Mouse (Mus musculus): Measurements from ENCODE around the gene Ptcd1. TPM values are rescaled to one million over a fixed set of nuclear protein-coding genes. Genes with fewer than 3 reads are reported as not detected.

The Ptcd1 gene
- polyA plus RNA-seq, 1 experiment, result 8.4 TPM

DNA sequence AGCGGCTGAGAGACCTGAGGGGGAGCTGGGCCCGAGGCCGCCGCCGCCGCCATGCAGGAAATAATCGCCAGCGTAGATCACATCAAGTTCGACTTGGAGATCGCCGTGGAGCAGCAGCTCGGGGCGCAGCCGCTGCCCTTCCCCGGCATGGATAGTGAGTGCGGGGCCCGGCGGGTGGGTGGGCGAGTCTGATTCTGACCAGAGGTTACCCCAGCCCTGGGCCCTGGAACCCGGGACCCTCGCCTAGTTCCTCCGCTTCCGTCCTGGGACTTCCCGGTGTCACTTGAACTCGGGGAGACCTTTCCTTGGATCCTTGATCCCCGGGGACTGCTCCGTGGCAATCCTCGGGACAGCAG, 376 bp upstream of the Ptcd1 start:
- no peaks in the 10 kb centered on the region for H3K27me3 ChIP-seq (ENCODE audit: control insufficient read depth, insufficient read depth, low read length)
- DNase-seq (ENCODE audit: low read depth in 1 of 2, low spot score in 2 of 2), result no peak
- peak overlapping the region; percentile 84 for H3K4me3 ChIP-seq (ENCODE audit: extremely low read depth, insufficient read depth, insufficient read length)
- peaks cover 10% of the 10 kb centered on the region for H3K36me3 ChIP-seq (ENCODE audit: control insufficient read depth, insufficient read depth, low read length)
- peaks cover 9% of the 10 kb centered on the region; the same call in 1 of the 2 replicates for H3K4me1 ChIP-seq (ENCODE audit: control insufficient read depth, insufficient read depth, insufficient read length)
- TF ChIP-seq POLR2A (IDR thresholded peaks at IDR 0.05; ENCODE audit: low read depth, low read length) (no peak), CTCF (IDR thresholded peaks at IDR 0.05; ENCODE audit: extremely low read depth, insufficient read depth, insufficient read length, insufficient replicate concordance) (no peak)
- H3K27ac ChIP-seq (ENCODE audit: insufficient read depth, low read length), result peak overlapping the region; percentile 70
- WGBS, result under 1% methylated on average over 28 of the region's 28 CpGs

DNA sequence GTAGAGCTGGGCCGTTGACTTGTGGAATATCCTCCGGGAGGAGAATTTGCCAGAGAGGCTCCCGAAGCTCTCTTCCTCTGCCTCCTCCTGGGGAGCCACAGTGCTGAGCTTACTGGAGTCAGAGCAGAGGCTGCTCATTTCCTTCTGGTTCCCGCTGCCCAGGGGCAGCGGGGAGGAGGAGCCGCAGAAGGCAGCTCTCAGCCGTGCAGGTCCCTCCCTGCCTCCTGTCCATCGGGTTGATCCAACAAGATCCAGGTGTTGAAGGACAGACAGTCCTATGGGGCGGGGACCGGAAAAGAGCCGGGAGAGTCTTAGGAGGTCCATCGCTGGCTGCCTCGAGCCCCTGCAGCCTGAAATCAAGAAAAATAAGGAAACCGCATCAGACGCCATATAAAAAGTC, 1.7 kb downstream of the Ptcd1 start:
- DNase-seq (ENCODE audit: low read depth in 1 of 2, low spot score in 2 of 2), result no peak
- WGBS, result 89% methylated on average over 15 of the region's 15 CpGs
- no peak for TF ChIP-seq POLR2A (IDR thresholded peaks at IDR 0.05; ENCODE audit: low read depth, low read length)
- TF ChIP-seq CTCF (IDR thresholded peaks at IDR 0.05; ENCODE audit: extremely low read depth, insufficient read depth, insufficient read length, insufficient replicate concordance), result no peak
- Histone ChIP-seq H3K36me3 (ENCODE audit: control insufficient read depth, insufficient read depth, low read length) (peaks cover 12% of the 10 kb centered on the region), H3K4me3 (ENCODE audit: extremely low read depth, insufficient read depth, insufficient read length) (no peak overlapping the region), H3K27ac (ENCODE audit: insufficient read depth, low read length) (no peak overlapping the region), H3K27me3 (ENCODE audit: control insufficient read depth, insufficient read depth, low read length) (no peaks in the 10 kb centered on the region), H3K4me1 (ENCODE audit: control insufficient read depth, insufficient read depth, insufficient read length) (peaks cover 9% of the 10 kb centered on the region; the same call in 1 of the 2 replicates)

DNA sequence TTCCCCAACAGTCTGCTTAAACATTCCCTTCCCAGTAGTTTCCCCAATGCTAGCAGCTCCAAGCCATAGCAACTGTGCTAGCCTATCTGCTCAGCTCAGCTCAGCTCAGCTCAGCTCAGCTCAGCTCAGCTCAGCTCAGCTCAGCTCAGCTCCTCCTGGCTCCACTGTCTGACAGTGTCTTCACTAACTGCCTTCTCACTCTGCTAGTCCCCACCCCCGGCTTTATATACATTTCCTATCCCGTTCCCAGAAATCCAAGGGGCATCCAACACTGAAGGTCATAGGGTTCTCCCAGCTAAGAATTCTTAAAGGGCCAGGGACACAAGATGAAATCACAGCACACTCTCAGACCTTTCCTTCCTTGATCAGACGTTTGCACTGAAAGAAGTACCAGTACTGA, 2.2 kb downstream of the Ptcd1 start:
- WGBS, result 87% methylated on average over 3 of the region's 3 CpGs
- H3K4me1 ChIP-seq (ENCODE audit: control insufficient read depth, insufficient read depth, insufficient read length), result peaks cover 9% of the 10 kb centered on the region; the same call in 1 of the 2 replicates
- H3K36me3 ChIP-seq (ENCODE audit: control insufficient read depth, insufficient read depth, low read length), result peaks cover 14% of the 10 kb centered on the region
- no peaks in the 10 kb centered on the region for H3K27me3 ChIP-seq (ENCODE audit: control insufficient read depth, insufficient read depth, low read length)
- H3K4me3 ChIP-seq (ENCODE audit: extremely low read depth, insufficient read depth, insufficient read length), result no peak overlapping the region
- no peak for DNase-seq (ENCODE audit: low read depth in 1 of 2, low spot score in 2 of 2)
- H3K27ac ChIP-seq (ENCODE audit: insufficient read depth, low read length), result no peak overlapping the region
- TF ChIP-seq CTCF (IDR thresholded peaks at IDR 0.05; ENCODE audit: extremely low read depth, insufficient read depth, insufficient read length, insufficient replicate concordance) (no peak), POLR2A (IDR thresholded peaks at IDR 0.05; ENCODE audit: low read depth, low read length) (no peak)

DNA sequence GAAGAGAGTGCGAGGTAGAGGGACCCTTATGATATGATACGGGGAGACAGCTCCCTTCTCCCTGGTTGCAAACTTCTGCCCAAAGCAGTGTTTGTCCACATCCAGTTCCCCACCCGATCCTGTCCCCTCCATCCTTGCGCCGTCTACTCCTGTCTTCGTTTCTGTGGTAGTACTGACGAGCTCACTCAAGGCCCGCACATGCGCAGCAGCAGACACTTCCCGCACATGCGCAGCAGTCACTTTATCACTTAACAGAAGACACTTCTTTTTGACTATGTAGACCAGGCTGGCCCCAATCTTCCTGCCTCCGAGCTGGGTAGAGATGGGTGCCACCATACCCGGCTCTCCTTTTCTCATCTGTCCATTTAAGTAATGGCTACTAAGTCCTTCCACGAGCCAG, 5.5 kb downstream of the Ptcd1 start:
- Histone ChIP-seq H3K27ac (ENCODE audit: insufficient read depth, low read length) (no peak overlapping the region), H3K27me3 (ENCODE audit: control insufficient read depth, insufficient read depth, low read length) (no peaks in the 10 kb centered on the region), H3K4me1 (ENCODE audit: control insufficient read depth, insufficient read depth, insufficient read length) (peaks cover 5% of the 10 kb centered on the region; the same call in 1 of the 2 replicates), H3K4me3 (ENCODE audit: extremely low read depth, insufficient read depth, insufficient read length) (no peak overlapping the region), H3K36me3 (ENCODE audit: control insufficient read depth, insufficient read depth, low read length) (peaks cover 30% of the 10 kb centered on the region)
- no peak for DNase-seq (ENCODE audit: low read depth in 1 of 2, low spot score in 2 of 2)
- TF ChIP-seq CTCF (IDR thresholded peaks at IDR 0.05; ENCODE audit: extremely low read depth, insufficient read depth, insufficient read length, insufficient replicate concordance), result no peak
- WGBS, result 96% methylated on average over 14 of the region's 14 CpGs

DNA sequence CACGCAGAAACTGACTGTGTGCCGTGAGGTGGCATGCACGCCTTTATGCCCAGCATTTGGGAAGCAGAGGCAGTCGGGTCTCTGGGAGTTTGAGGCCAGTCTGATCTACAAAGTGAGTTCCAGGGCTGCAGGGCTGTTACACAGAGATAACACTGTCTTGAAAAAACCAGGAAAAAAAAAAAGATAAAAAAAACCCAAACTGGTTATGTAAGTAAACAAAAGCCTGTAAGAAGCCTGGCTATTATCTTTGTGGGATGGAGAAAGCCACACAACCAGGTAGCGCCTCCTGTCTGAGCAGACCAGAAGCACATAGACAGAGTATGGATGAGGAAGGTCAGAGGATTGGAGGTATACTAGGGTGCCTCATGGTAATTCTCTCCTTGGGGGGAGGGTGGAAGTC, 14.2 kb downstream of the Ptcd1 start:
- no peak overlapping the region for H3K4me3 ChIP-seq (ENCODE audit: extremely low read depth, insufficient read depth, insufficient read length)
- WGBS, result 87% methylated on average over 5 of the region's 5 CpGs

DNA sequence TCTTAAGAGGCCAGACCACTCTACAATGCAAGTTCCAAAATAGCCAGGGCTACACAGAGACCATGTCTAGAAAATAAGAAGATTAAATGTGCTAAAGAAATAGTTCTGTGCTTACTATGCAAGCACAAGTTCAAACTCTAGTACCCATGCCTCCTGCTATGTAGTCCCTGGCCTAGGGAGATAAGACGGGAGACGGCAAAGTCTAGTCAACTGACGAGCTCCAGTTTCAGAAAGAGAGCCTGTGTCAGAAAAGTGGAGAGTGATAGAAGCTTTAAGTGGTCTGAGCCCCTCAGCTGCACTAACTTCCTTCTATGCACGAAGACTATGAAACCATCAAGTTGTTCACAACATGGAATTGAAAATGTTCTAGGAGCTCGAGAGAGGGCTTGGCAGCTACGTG, 17.6 kb downstream of the Ptcd1 start:
- H3K27ac ChIP-seq (ENCODE audit: insufficient read depth, low read length), result no peak overlapping the region
- no peak overlapping the region for H3K4me3 ChIP-seq (ENCODE audit: extremely low read depth, insufficient read depth, insufficient read length)
- H3K4me1 ChIP-seq (ENCODE audit: control insufficient read depth, insufficient read depth, insufficient read length), result no peaks in the 10 kb centered on the region
- no peak for TF ChIP-seq CTCF (IDR thresholded peaks at IDR 0.05; ENCODE audit: extremely low read depth, insufficient read depth, insufficient read length, insufficient replicate concordance)
- no peak for TF ChIP-seq POLR2A (IDR thresholded peaks at IDR 0.05; ENCODE audit: low read depth, low read length)
- no peaks in the 10 kb centered on the region for H3K27me3 ChIP-seq (ENCODE audit: control insufficient read depth, insufficient read depth, low read length)
- 86% methylated on average over 6 of the region's 6 CpGs for WGBS
- H3K36me3 ChIP-seq (ENCODE audit: control insufficient read depth, insufficient read depth, low read length), result peaks cover 62% of the 10 kb centered on the region
- no peak for DNase-seq (ENCODE audit: low read depth in 1 of 2, low spot score in 2 of 2)

More for the DNA sequence above, 14.2 kb downstream of the Ptcd1 start:
- Histone ChIP-seq H3K4me1 (ENCODE audit: control insufficient read depth, insufficient read depth, insufficient read length) (no peaks in the 10 kb centered on the region), H3K27ac (ENCODE audit: insufficient read depth, low read length) (no peak overlapping the region), H3K27me3 (ENCODE audit: control insufficient read depth, insufficient read depth, low read length) (no peaks in the 10 kb centered on the region), H3K36me3 (ENCODE audit: control insufficient read depth, insufficient read depth, low read length) (peaks cover 57% of the 10 kb centered on the region)
- TF ChIP-seq POLR2A (IDR thresholded peaks at IDR 0.05; ENCODE audit: low read depth, low read length) (no peak), CTCF (IDR thresholded peaks at IDR 0.05; ENCODE audit: extremely low read depth, insufficient read depth, insufficient read length, insufficient replicate concordance) (no peak)
- no peak for DNase-seq (ENCODE audit: low read depth in 1 of 2, low spot score in 2 of 2)

DNA sequence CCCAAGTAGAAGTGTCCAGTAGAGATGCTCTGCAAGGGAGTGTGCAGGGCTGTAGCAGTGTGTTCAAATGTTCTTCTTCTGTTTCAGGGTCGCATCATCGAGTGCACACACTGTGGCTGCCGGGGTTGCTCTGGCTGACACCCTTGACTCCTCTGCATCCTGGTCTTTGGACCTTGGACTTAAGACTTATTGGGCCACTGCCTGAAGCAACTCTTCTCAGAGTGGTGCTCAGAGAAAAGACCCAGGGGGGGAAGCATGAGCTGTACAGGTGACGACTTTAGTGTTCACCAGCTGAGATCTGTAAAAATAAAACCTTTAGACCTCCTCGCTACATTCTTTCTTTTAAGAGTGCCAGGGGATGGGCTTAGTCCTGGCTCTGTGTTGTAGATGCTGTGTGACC, 19.2 kb downstream of the Ptcd1 start:
- H3K27ac ChIP-seq (ENCODE audit: insufficient read depth, low read length), result no peak overlapping the region
- peaks cover 66% of the 10 kb centered on the region for H3K36me3 ChIP-seq (ENCODE audit: control insufficient read depth, insufficient read depth, low read length)
- no peak for DNase-seq (ENCODE audit: low read depth in 1 of 2, low spot score in 2 of 2)
- 91% methylated on average over 5 of the region's 5 CpGs for WGBS
- H3K27me3 ChIP-seq (ENCODE audit: control insufficient read depth, insufficient read depth, low read length), result no peaks in the 10 kb centered on the region
- H3K4me1 ChIP-seq (ENCODE audit: control insufficient read depth, insufficient read depth, insufficient read length), result no peaks in the 10 kb centered on the region
- no peak overlapping the region for H3K4me3 ChIP-seq (ENCODE audit: extremely low read depth, insufficient read depth, insufficient read length)
- TF ChIP-seq POLR2A (IDR thresholded peaks at IDR 0.05; ENCODE audit: low read depth, low read length), result no peak
